8 mouse cellular contexts compared by ENCODE assay signal in genomic region chr14:54894296-54895151, GRCm38 (mm10). TPM values are rescaled to one million over a fixed set of nuclear protein-coding genes. Genes with fewer than 3 reads are reported as not detected.
DNase-seq lines count a peak whose midpoint lies in the region; ATAC-seq and TF ChIP-seq lines count a peak whose summit lies in the region.

No protein-coding gene starts in this region.

- peak overlapping the region; percentile 90 for H3K4me3 ChIP-seq in forebrain, embryonic 15.5 days
- peak overlapping the region; percentile 80 for H3K4me3 ChIP-seq in hindbrain, embryonic 12.5 days
- peak overlapping the region; percentile 98 for H3K4me3 ChIP-seq in limb, embryonic 14.5 days (replicated peaks; ENCODE audit: low read length)
- H3K4me3 ChIP-seq in midbrain, embryonic 14.5 days (replicated peaks; ENCODE audit: low read depth, low read length) = peak overlapping the region; percentile 97

- H3K4me2 ChIP-seq in forebrain, embryonic 15.5 days (replicated peaks) = peak overlapping the region; percentile 64
- peak overlapping the region; percentile 65 for H3K4me2 ChIP-seq in hindbrain, embryonic 12.5 days (replicated peaks)
- peak overlapping the region; percentile 74 for H3K4me2 ChIP-seq in limb, embryonic 14.5 days (replicated peaks; ENCODE audit: low read depth, low read length, severe bottlenecking)
- H3K4me2 ChIP-seq in midbrain, embryonic 14.5 days (ENCODE audit: low read length) = peak overlapping the region; percentile 55

- peak overlapping the region; percentile 94 for H3K27ac ChIP-seq in forebrain, embryonic 15.5 days (replicated peaks)
- H3K27ac ChIP-seq in hindbrain, embryonic 12.5 days = peak overlapping the region; percentile 94
- peak overlapping the region; percentile 95 for H3K27ac ChIP-seq in limb, embryonic 14.5 days (replicated peaks; ENCODE audit: low read depth, low read length)
- H3K27ac ChIP-seq in midbrain, embryonic 14.5 days (replicated peaks; ENCODE audit: low read depth, low read length) = peak overlapping the region; percentile 96

- peak; percentile 58 for DNase-seq in gastrocnemius, adult 18-20 months (ENCODE audit: low spot score)
- no peak for DNase-seq in gastrocnemius, postnatal 25 days
- peak; percentile 77 to 82 for DNase-seq in adrenal gland, postnatal 36 days
- peak; percentile 32 for DNase-seq in limb, embryonic 14.5 days (ENCODE audit: low spot score)
- DNase-seq in midbrain, embryonic 14.5 days = peak; percentile 69
- peak; percentile 61 for DNase-seq in splenic B cell, adult 2 months (ENCODE audit: low read depth, low spot score)

- H3K9ac ChIP-seq in forebrain, embryonic 15.5 days (replicated peaks) = peak overlapping the region; percentile 98
- H3K9ac ChIP-seq in hindbrain, embryonic 12.5 days = peak overlapping the region; percentile 97
- H3K9ac ChIP-seq in limb, embryonic 14.5 days (ENCODE audit: low read depth, low read length, severe bottlenecking) = peak overlapping the region; percentile 99
- H3K9ac ChIP-seq in midbrain, embryonic 14.5 days (replicated peaks; ENCODE audit: low read length) = peak overlapping the region; percentile 98

- H3K9me3 ChIP-seq in forebrain, embryonic 15.5 days = no peaks in the 10 kb centered on the region
- no peaks in the 10 kb centered on the region for H3K9me3 ChIP-seq in hindbrain, embryonic 12.5 days (replicated peaks)
- no peaks in the 10 kb centered on the region for H3K9me3 ChIP-seq in limb, embryonic 14.5 days (ENCODE audit: control insufficient read depth, low read length)
- no peaks in the 10 kb centered on the region for H3K9me3 ChIP-seq in midbrain, embryonic 14.5 days (ENCODE audit: control insufficient read depth, low read length)

- 0 out of 2 replicates have a peak, but pooled peaks have one; percentile 12 for TF ChIP-seq POLR2A in limb, embryonic 14.5 days (IDR thresholded peaks at IDR 0.05; ENCODE audit: borderline replicate concordance, extremely low read depth, insufficient read depth, insufficient read length)

- WGBS in forebrain, embryonic 15.5 days = under 1% methylated on average over 52 of the region's 54 CpGs
- under 1% methylated on average over 54 of the region's 54 CpGs for WGBS in hindbrain, embryonic 12.5 days
- WGBS in limb, embryonic 14.5 days = under 1% methylated on average over 46 of the region's 54 CpGs
- under 1% methylated on average over 54 of the region's 54 CpGs for WGBS in midbrain, embryonic 14.5 days

- peak; percentile 55 for ATAC-seq in forebrain, embryonic 15.5 days (replicated peaks)
- peak; percentile 59 for ATAC-seq in hindbrain, embryonic 12.5 days (ENCODE audit: low FRiP score)
- peak; percentile 45 for ATAC-seq in limb, embryonic 14.5 days (ENCODE audit: low FRiP score, low read depth)
- ATAC-seq in midbrain, embryonic 14.5 days (ENCODE audit: low FRiP score, low TSS enrichment) = peak; percentile 51

- H3K27me3 ChIP-seq in forebrain, embryonic 15.5 days = no peaks in the 10 kb centered on the region
- no peaks in the 10 kb centered on the region for H3K27me3 ChIP-seq in hindbrain, embryonic 12.5 days
- no peaks in the 10 kb centered on the region for H3K27me3 ChIP-seq in limb, embryonic 14.5 days (ENCODE audit: control insufficient read depth, insufficient read depth, low read length)
- H3K27me3 ChIP-seq in midbrain, embryonic 14.5 days (ENCODE audit: control insufficient read depth, insufficient read depth, low read length) = no peaks in the 10 kb centered on the region
- H3K27me3 ChIP-seq in splenic B cell, adult 2 months (ENCODE audit: control insufficient read depth, insufficient read depth, low read length, poor library complexity, severe bottlenecking) = no peaks in the 10 kb centered on the region

- H3K4me1 ChIP-seq in forebrain, embryonic 15.5 days = peaks cover 24% of the 10 kb centered on the region
- peaks cover 27% of the 10 kb centered on the region for H3K4me1 ChIP-seq in hindbrain, embryonic 12.5 days
- H3K4me1 ChIP-seq in limb, embryonic 14.5 days (ENCODE audit: control insufficient read depth, insufficient read depth, low read length) = peaks cover 5% of the 10 kb centered on the region
- peaks cover 11% of the 10 kb centered on the region for H3K4me1 ChIP-seq in midbrain, embryonic 14.5 days (ENCODE audit: control insufficient read depth, insufficient read depth, low read length)

- H3K36me3 ChIP-seq in forebrain, embryonic 15.5 days = peaks cover 36% of the 10 kb centered on the region
- H3K36me3 ChIP-seq in hindbrain, embryonic 12.5 days = peaks cover 33% of the 10 kb centered on the region
- H3K36me3 ChIP-seq in limb, embryonic 14.5 days (ENCODE audit: control insufficient read depth, insufficient read depth, low read length) = peaks cover 39% of the 10 kb centered on the region
- peaks cover 39% of the 10 kb centered on the region for H3K36me3 ChIP-seq in midbrain, embryonic 14.5 days (ENCODE audit: control insufficient read depth, insufficient read depth, low read length)
- H3K36me3 ChIP-seq in splenic B cell, adult 2 months (ENCODE audit: control insufficient read depth, insufficient read depth, low read length, poor library complexity, severe bottlenecking) = peaks cover 10% of the 10 kb centered on the region

RNA-seq across cellular contexts. Expression of gene Pabpn1, which starts 2.2 kb away (rescaled TPM):
- 10 to 100 TPM; 46.1 to 51.0 TPM for total RNA-seq in gastrocnemius, adult 18-20 months (2021)
- total RNA-seq in gastrocnemius, postnatal 25 days (2021) = 10 to 100 TPM; 47.1 to 52.7 TPM
- total RNA-seq in adrenal gland, postnatal 36 days (2021) = 100 to 1,000 TPM; 167 to 173 TPM
- polyA plus RNA-seq in forebrain, embryonic 15.5 days (2015; fragmentation: Nextera tagmentation; extraction: Ambion mirVana) = 163 and 164 TPM in 2 replicates
- 200 and 201 TPM in 2 replicates for polyA plus RNA-seq in hindbrain, embryonic 12.5 days (2016; fragmentation: Nextera tagmentation; extraction: Ambion mirVana)
- 476 and 495 TPM in 2 replicates for polyA plus RNA-seq in limb, embryonic 14.5 days (2012; rRNA removed)
- polyA plus RNA-seq in limb, embryonic 14.5 days (2014; fragmentation: Nextera tagmentation; extraction: Ambion mirVana) = 137 and 147 TPM in 2 replicates
- polyA plus RNA-seq in midbrain, embryonic 14.5 days (2014; fragmentation: Nextera tagmentation; extraction: Ambion mirVana) = 171 and 206 TPM in 2 replicates

RNA-seq across cellular contexts. Expression of gene Gm20521, which starts 11.3 kb away (rescaled TPM):
- 1 to 10 TPM; 2.9 to 3.0 TPM for total RNA-seq in gastrocnemius, adult 18-20 months (2021)
- total RNA-seq in gastrocnemius, postnatal 25 days (2021) = 1 to 10 TPM; 1.3 to 2.3 TPM
- total RNA-seq in adrenal gland, postnatal 36 days (2021) = 1 to 10 TPM in 1 of 2 experiments, not detected in 1; 2.0 TPM
- 0.14 and 0.15 TPM in 2 replicates for polyA plus RNA-seq in forebrain, embryonic 15.5 days (2015; fragmentation: Nextera tagmentation; extraction: Ambion mirVana)
- polyA plus RNA-seq in hindbrain, embryonic 12.5 days (2016; fragmentation: Nextera tagmentation; extraction: Ambion mirVana) = 0.32 TPM in 1 of 2 replicates, not detected in the other
- polyA plus RNA-seq in limb, embryonic 14.5 days (2012; rRNA removed) = 0.16 and 1.7 TPM in 2 replicates
- 0.19 TPM in 1 of 2 replicates, not detected in the other for polyA plus RNA-seq in limb, embryonic 14.5 days (2014; fragmentation: Nextera tagmentation; extraction: Ambion mirVana)
- polyA plus RNA-seq in midbrain, embryonic 14.5 days (2014; fragmentation: Nextera tagmentation; extraction: Ambion mirVana) = not detected in 2 replicates

RNA-seq across cellular contexts. Expression of gene Bcl2l2, which starts 11.3 kb away (rescaled TPM):
- 10 to 100 TPM; 22.3 to 27.3 TPM for total RNA-seq in gastrocnemius, adult 18-20 months (2021)
- 10 to 100 TPM; 21.6 to 24.4 TPM for total RNA-seq in gastrocnemius, postnatal 25 days (2021)
- 10 to 100 TPM; 54.3 to 57.2 TPM for total RNA-seq in adrenal gland, postnatal 36 days (2021)
- polyA plus RNA-seq in forebrain, embryonic 15.5 days (2015; fragmentation: Nextera tagmentation; extraction: Ambion mirVana) = 3.5 and 3.6 TPM in 2 replicates
- 3.6 and 3.7 TPM in 2 replicates for polyA plus RNA-seq in hindbrain, embryonic 12.5 days (2016; fragmentation: Nextera tagmentation; extraction: Ambion mirVana)
- 44.4 and 46.6 TPM in 2 replicates for polyA plus RNA-seq in limb, embryonic 14.5 days (2012; rRNA removed)
- polyA plus RNA-seq in limb, embryonic 14.5 days (2014; fragmentation: Nextera tagmentation; extraction: Ambion mirVana) = 5.4 and 5.5 TPM in 2 replicates
- 5.5 and 5.8 TPM in 2 replicates for polyA plus RNA-seq in midbrain, embryonic 14.5 days (2014; fragmentation: Nextera tagmentation; extraction: Ambion mirVana)

RNA-seq across cellular contexts. Expression of gene Ppp1r3e, which starts 17.2 kb away (rescaled TPM):
- total RNA-seq in gastrocnemius, adult 18-20 months (2021) = 1 to 10 TPM; 2.4 to 4.5 TPM
- total RNA-seq in gastrocnemius, postnatal 25 days (2021) = 1 to 10 TPM; 3.0 to 3.5 TPM
- total RNA-seq in adrenal gland, postnatal 36 days (2021) = 10 to 100 TPM; 17.8 to 19.2 TPM
- 1.7 and 2.3 TPM in 2 replicates for polyA plus RNA-seq in forebrain, embryonic 15.5 days (2015; fragmentation: Nextera tagmentation; extraction: Ambion mirVana)
- 0.48 and 1.5 TPM in 2 replicates for polyA plus RNA-seq in hindbrain, embryonic 12.5 days (2016; fragmentation: Nextera tagmentation; extraction: Ambion mirVana)
- 7.0 and 8.0 TPM in 2 replicates for polyA plus RNA-seq in limb, embryonic 14.5 days (2012; rRNA removed)
- 0.86 and 1.4 TPM in 2 replicates for polyA plus RNA-seq in limb, embryonic 14.5 days (2014; fragmentation: Nextera tagmentation; extraction: Ambion mirVana)
- polyA plus RNA-seq in midbrain, embryonic 14.5 days (2014; fragmentation: Nextera tagmentation; extraction: Ambion mirVana) = 2.1 and 4.4 TPM in 2 replicates

RNA-seq across cellular contexts. Expression of gene Slc22a17, which starts 18.4 kb away (rescaled TPM):
- total RNA-seq in gastrocnemius, adult 18-20 months (2021) = 1 to 10 TPM; 1.2 to 1.3 TPM
- 1 to 10 TPM; 2.4 to 2.5 TPM for total RNA-seq in gastrocnemius, postnatal 25 days (2021)
- total RNA-seq in adrenal gland, postnatal 36 days (2021) = 10 to 100 TPM; 28.0 to 37.6 TPM
- polyA plus RNA-seq in forebrain, embryonic 15.5 days (2015; fragmentation: Nextera tagmentation; extraction: Ambion mirVana) = 154 and 167 TPM in 2 replicates
- 135 and 137 TPM in 2 replicates for polyA plus RNA-seq in hindbrain, embryonic 12.5 days (2016; fragmentation: Nextera tagmentation; extraction: Ambion mirVana)
- polyA plus RNA-seq in limb, embryonic 14.5 days (2012; rRNA removed) = 403 and 594 TPM in 2 replicates
- polyA plus RNA-seq in limb, embryonic 14.5 days (2014; fragmentation: Nextera tagmentation; extraction: Ambion mirVana) = 57.9 and 64.3 TPM in 2 replicates
- 110 and 304 TPM in 2 replicates for polyA plus RNA-seq in midbrain, embryonic 14.5 days (2014; fragmentation: Nextera tagmentation; extraction: Ambion mirVana)
